Mouse (Mus musculus): Measurements from ENCODE around the gene Bola1. TPM values are rescaled to one million over a fixed set of nuclear protein-coding genes. Genes with fewer than 3 reads are reported as not detected.

The Bola1 gene
- total and polyA plus RNA-seq, 2 experiments from 2014 or later, result 40.4 to 63.0 TPM

- TF ChIP-seq CTCF (IDR thresholded peaks at IDR 0.05; ENCODE audit: low read depth), result no peak
- WGBS, result 21% methylated on average over 18 of the region's 18 CpGs
- Histone ChIP-seq H3K4me1 (ENCODE audit: insufficient read depth, low read length) (peaks cover 11% of the 10 kb centered on the region), H3K9me3 (ENCODE audit: low read length) (no peaks in the 10 kb centered on the region), H3K9ac (replicated peaks; ENCODE audit: low read length) (peak overlapping the region; percentile 89), H3K4me2 (ENCODE audit: low read depth, low read length) (peak overlapping the region; percentile 98), H3K27me3 (ENCODE audit: insufficient read depth, low read length) (no peaks in the 10 kb centered on the region), H3K4me3 (ENCODE audit: low read length) (peak overlapping the region; percentile 95), H3K27ac (peak overlapping the region; percentile 99), H3K36me3 (ENCODE audit: insufficient read depth, low read length) (peaks cover 22% of the 10 kb centered on the region)
- DNase-seq (ENCODE audit: low spot score), result no peak
- ATAC-seq, result peak; percentile 10; the same call in 1 of the 2 replicates
Measured at GRCm38 (mm10) chr3:96171583-96172196, 47.8 kb downstream of the Bola1 start.

GRCm38 (mm10) chr3:96170976-96171545 is 48.4 kb downstream of the Bola1 start:
- WGBS, result 74% methylated on average over 10 of the region's 10 CpGs
- H3K4me2 ChIP-seq (ENCODE audit: low read depth, low read length), result peak overlapping the region; percentile 98

GRCm38 (mm10) chr3:96170276-96170675 is 49.2 kb downstream of the Bola1 start:
- WGBS, result 92% methylated on average over 4 of the region's 4 CpGs
- H3K4me1 ChIP-seq (ENCODE audit: insufficient read depth, low read length), result peaks cover 11% of the 10 kb centered on the region
- DNase-seq (ENCODE audit: low spot score) (no peak), ATAC-seq (no peak)
- H3K27me3 ChIP-seq (ENCODE audit: insufficient read depth, low read length), result no peaks in the 10 kb centered on the region
- no peak overlapping the region for H3K4me2 ChIP-seq (ENCODE audit: low read depth, low read length)
- H3K36me3 ChIP-seq (ENCODE audit: insufficient read depth, low read length), result peaks cover 12% of the 10 kb centered on the region; the same call in 1 of the 2 replicates
- no peaks in the 10 kb centered on the region for H3K9me3 ChIP-seq (ENCODE audit: low read length)
- 0 out of 2 replicates have a peak overlapping the region, but pooled peaks have one; percentile 99 for H3K27ac ChIP-seq
- H3K9ac ChIP-seq (replicated peaks; ENCODE audit: low read length), result no peak overlapping the region
- no peak overlapping the region for H3K4me3 ChIP-seq (ENCODE audit: low read length)
- TF ChIP-seq CTCF (IDR thresholded peaks at IDR 0.05; ENCODE audit: low read depth), result no peak

More at GRCm38 (mm10) chr3:96170976-96171545, 48.4 kb downstream of the Bola1 start:
- DNase-seq (ENCODE audit: low spot score), result no peak
- ATAC-seq, result no peak
- Histone ChIP-seq H3K27ac (peak overlapping the region; percentile 99), H3K9me3 (ENCODE audit: low read length) (no peaks in the 10 kb centered on the region), H3K4me3 (ENCODE audit: low read length) (peak overlapping the region; percentile 95), H3K9ac (replicated peaks; ENCODE audit: low read length) (peak overlapping the region; percentile 89), H3K27me3 (ENCODE audit: insufficient read depth, low read length) (no peaks in the 10 kb centered on the region), H3K4me1 (ENCODE audit: insufficient read depth, low read length) (peaks cover 11% of the 10 kb centered on the region), H3K36me3 (ENCODE audit: insufficient read depth, low read length) (peaks cover 17% of the 10 kb centered on the region)
- TF ChIP-seq CTCF (IDR thresholded peaks at IDR 0.05; ENCODE audit: low read depth), result no peak

- Histone ChIP-seq H3K9ac (replicated peaks; ENCODE audit: low read length) (no peak overlapping the region), H3K9me3 (ENCODE audit: low read length) (no peaks in the 10 kb centered on the region), H3K27ac (0 out of 2 replicates have a peak overlapping the region, but pooled peaks have one; percentile 11), H3K4me1 (ENCODE audit: insufficient read depth, low read length) (peaks cover 11% of the 10 kb centered on the region), H3K36me3 (ENCODE audit: insufficient read depth, low read length) (peaks cover 4% of the 10 kb centered on the region; the same call in 1 of the 2 replicates), H3K4me3 (ENCODE audit: low read length) (no peak overlapping the region), H3K27me3 (ENCODE audit: insufficient read depth, low read length) (no peaks in the 10 kb centered on the region), H3K4me2 (ENCODE audit: low read depth, low read length) (no peak overlapping the region)
- DNase-seq (ENCODE audit: low spot score) (no peak), ATAC-seq (no peak)
- WGBS, result 60% methylated on average over 12 of the region's 12 CpGs
- no peak for TF ChIP-seq CTCF (IDR thresholded peaks at IDR 0.05; ENCODE audit: low read depth)
Measured at GRCm38 (mm10) chr3:96168466-96169158, 50.9 kb downstream of the Bola1 start.

- H3K9ac ChIP-seq (replicated peaks; ENCODE audit: low read length), result no peak overlapping the region
- peak overlapping the region; percentile 43; the same call in 1 of the 2 replicates for H3K4me3 ChIP-seq (ENCODE audit: low read length)
Measured at GRCm38 (mm10) chr3:96163040-96163439, 56.5 kb downstream of the Bola1 start.

GRCm38 (mm10) chr3:96161869-96162840 is 57.4 kb downstream of the Bola1 start, which contains the start of gene Mtmr11:
TSS of gene Mtmr11 (plus strand) at chr3:96162004.
- WGBS, result 8% methylated on average over 15 of the region's 16 CpGs
- H3K36me3 ChIP-seq (ENCODE audit: insufficient read depth, low read length), result no peaks in the 10 kb centered on the region
- no peaks in the 10 kb centered on the region for H3K27me3 ChIP-seq (ENCODE audit: insufficient read depth, low read length)
- peak; percentile 60 for ATAC-seq
- H3K4me3 ChIP-seq (ENCODE audit: low read length), result peak within 1 kb of the TSS; percentile 43
- peak; percentile 57 for DNase-seq (ENCODE audit: low spot score)
- TF ChIP-seq CTCF (IDR thresholded peaks at IDR 0.05; ENCODE audit: low read depth), result no peak
- H3K9ac ChIP-seq (replicated peaks; ENCODE audit: low read length), result peak within 1 kb of the TSS; percentile 40
- no peaks in the 10 kb centered on the region for H3K9me3 ChIP-seq (ENCODE audit: low read length)
- H3K4me2 ChIP-seq (ENCODE audit: low read depth, low read length), result peak within 1 kb of the TSS; percentile 87
- peak within 1 kb of the TSS; percentile 65 for H3K27ac ChIP-seq
- 0 out of 2 replicates have a peak, but pooled peaks cover 6% of the 10 kb centered on the region for H3K4me1 ChIP-seq (ENCODE audit: insufficient read depth, low read length)

More at GRCm38 (mm10) chr3:96163040-96163439, 56.5 kb downstream of the Bola1 start:
- H3K4me2 ChIP-seq (ENCODE audit: low read depth, low read length), result peak overlapping the region; percentile 87; the same call in 1 of the 2 replicates
- H3K9me3 ChIP-seq (ENCODE audit: low read length), result no peaks in the 10 kb centered on the region
- no peaks in the 10 kb centered on the region for H3K27me3 ChIP-seq (ENCODE audit: insufficient read depth, low read length)
- ATAC-seq (no peak), DNase-seq (ENCODE audit: low spot score) (no peak)
- WGBS, result 88% methylated on average over 6 of the region's 6 CpGs
- H3K27ac ChIP-seq, result peak overlapping the region; percentile 65; the same call in 1 of the 2 replicates
- H3K4me1 ChIP-seq (ENCODE audit: insufficient read depth, low read length), result 0 out of 2 replicates have a peak, but pooled peaks cover 6% of the 10 kb centered on the region
- no peaks in the 10 kb centered on the region for H3K36me3 ChIP-seq (ENCODE audit: insufficient read depth, low read length)
- TF ChIP-seq CTCF (IDR thresholded peaks at IDR 0.05; ENCODE audit: low read depth), result no peak
